Mouse (Mus musculus) CH12.LX (cell line): ENCODE data around the gene Hist1h2ag. TPM values are rescaled to one million over a fixed set of nuclear protein-coding genes. Genes with fewer than 3 reads are reported as not detected.

Source experiments
- DNase-seq: peaks from one replicate; pipeline ENCODE4 v3.0.0-alpha.2; 2013; ENCODE audit errors: extremely low read depth
- H3K27ac ChIP-seq: 2 replicates; pipeline ENCODE4 v1.5.1; 2012; ENCODE audit warnings: low read depth, mild to moderate bottlenecking, control low read depth, moderate library complexity; ENCODE audit not compliant: insufficient read depth
- H3K27me3 ChIP-seq: replicated peaks from 2 replicates; pipeline ENCODE3; 2012; ENCODE audit warnings: inconsistent platforms
- H3K36me3 ChIP-seq, 2 experiments: replicated peaks in 1 of 2; 2 replicates each; pipeline versions ENCODE3 to v1.6.1; 2012; ENCODE audit warnings: inconsistent platforms in 1 of 2, low read length in 1 of 2, mild to moderate bottlenecking in 1 of 2, mixed read lengths in 1 of 2, moderate library complexity in 1 of 2; ENCODE audit not compliant: control insufficient read depth in 1 of 2, insufficient read depth in 1 of 2
- H3K4me1 ChIP-seq, 2 experiments: 2 replicates each; pipeline ENCODE4 v1.6.1; 2012; ENCODE audit warnings: inconsistent platforms in 1 of 2, moderate library complexity in 1 of 2; ENCODE audit not compliant: insufficient read depth in 2 of 2, control insufficient read depth in 1 of 2
- H3K4me2 ChIP-seq: 2 replicates; pipeline ENCODE4 v1.6.1; 2012; ENCODE audit warnings: low read depth, mild to moderate bottlenecking, control low read depth; ENCODE audit not compliant: poor library complexity, insufficient read depth, severe bottlenecking
- H3K4me3 ChIP-seq, 3 experiments: fragments of 150-350 bp in 1 of 3; sonication (generic) in 1 of 3; replicated peaks in 1 of 3; 2 replicates each; pipeline versions ENCODE3 to v1.5.1; 2011 to 2012; ENCODE audit warnings: low read depth in 2 of 3, low read length in 2 of 3, mild to moderate bottlenecking in 2 of 3, moderate library complexity in 2 of 3, control low read depth in 1 of 3, improper control_type of control experiment in 1 of 3, inconsistent platforms in 1 of 3, mixed read lengths in 1 of 3; ENCODE audit not compliant: poor library complexity in 1 of 3
- H3K79me2 ChIP-seq: replicated peaks from 2 replicates; pipeline ENCODE4 v1.6.1; 2012; ENCODE audit warnings: mild to moderate bottlenecking, moderate library complexity; ENCODE audit not compliant: control insufficient read depth, poor library complexity, insufficient read depth, severe bottlenecking; ENCODE audit errors: extremely low read depth
- H3K9ac ChIP-seq: 2 replicates; pipeline ENCODE4 v1.6.1; 2012; ENCODE audit warnings: low read depth, mild to moderate bottlenecking, control low read depth, moderate library complexity; ENCODE audit not compliant: insufficient read depth
- H3K9me3 ChIP-seq: replicated peaks from 2 replicates; pipeline ENCODE3; 2012; ENCODE audit warnings: low read length, inconsistent platforms, mixed read lengths
- BHLHE40 ChIP-seq: IDR thresholded peaks from 2 replicates; pipeline ENCODE4 v1.6.1; 2011; ENCODE audit warnings: mild to moderate bottlenecking, low read depth, low read length, improper control_type of control experiment
- CTCF ChIP-seq, 2 experiments: IDR thresholded peaks in 1 of 2; conservative IDR thresholded peaks in 1 of 2; 2 replicates each; pipeline ENCODE4 v1.5.1; 2011 to 2012; ENCODE audit warnings: low read depth in 2 of 2, low read length in 2 of 2, improper control_type of control experiment in 1 of 2, inconsistent platforms in 1 of 2, mild to moderate bottlenecking in 1 of 2, moderate library complexity in 1 of 2
- E2F4 ChIP-seq: IDR thresholded peaks from 2 replicates; pipeline ENCODE4 v1.6.1; 2011; ENCODE audit warnings: low read depth, low read length, improper control_type of control experiment; ENCODE audit not compliant: insufficient replicate concordance
- ELF1 ChIP-seq: IDR thresholded peaks from 2 replicates; pipeline ENCODE4 v1.6.1; 2014; ENCODE audit warnings: low read depth, mild to moderate bottlenecking, inconsistent platforms, low read length, improper control_type of control experiment
- EP300 ChIP-seq: IDR thresholded peaks from 2 replicates; pipeline ENCODE4 v1.6.1; 2011; ENCODE audit warnings: low read length, improper control_type of control experiment
- ETS1 ChIP-seq: conservative IDR thresholded peaks from 2 replicates; pipeline ENCODE4 v1.6.1; 2012; ENCODE audit warnings: low read depth, mild to moderate bottlenecking, inconsistent platforms, low read length, improper control_type of control experiment, moderate library complexity
- GABPA ChIP-seq: IDR thresholded peaks from 2 replicates; pipeline ENCODE4 v1.6.1; 2012; ENCODE audit warnings: low read depth, low read length, improper control_type of control experiment, inconsistent platforms; ENCODE audit not compliant: insufficient replicate concordance
- JUND ChIP-seq: conservative IDR thresholded peaks from 2 replicates; pipeline ENCODE4 v1.6.1; 2011; ENCODE audit warnings: low read depth, low read length, improper control_type of control experiment
- MAZ ChIP-seq: IDR thresholded peaks from 2 replicates; pipeline ENCODE4 v1.6.1; 2012; ENCODE audit warnings: low read depth, mild to moderate bottlenecking, inconsistent platforms, low read length, improper control_type of control experiment, moderate library complexity
- MXI1 ChIP-seq: IDR thresholded peaks from 2 replicates; pipeline ENCODE4 v1.6.1; 2011; ENCODE audit warnings: mild to moderate bottlenecking, low read depth, low read length, improper control_type of control experiment
- NRF1 ChIP-seq: IDR thresholded peaks from 2 replicates; pipeline ENCODE4 v1.6.1; 2014; ENCODE audit warnings: low read depth, mild to moderate bottlenecking, inconsistent platforms, low read length, improper control_type of control experiment, moderate library complexity
- PAX5 ChIP-seq: IDR thresholded peaks from 2 replicates; pipeline ENCODE4 v1.6.1; 2012; ENCODE audit warnings: low read length, inconsistent platforms, mixed read lengths
- POLR2A ChIP-seq: IDR thresholded peaks from 2 replicates; pipeline ENCODE4 v1.6.1; 2011; ENCODE audit warnings: low read depth, mild to moderate bottlenecking, improper control_type of control experiment, low read length
- POLR2AphosphoS2 ChIP-seq: IDR thresholded peaks from 2 replicates; pipeline ENCODE4 v1.6.1; 2011; ENCODE audit warnings: low read depth, low read length, improper control_type of control experiment
- SIN3A ChIP-seq: IDR thresholded peaks from 2 replicates; pipeline ENCODE4 v1.6.1; 2012; ENCODE audit warnings: low read length, improper control_type of control experiment, inconsistent platforms
- SMC3 ChIP-seq: IDR thresholded peaks from 2 replicates; pipeline ENCODE4 v1.6.1; 2011; ENCODE audit warnings: low read depth, low read length, improper control_type of control experiment
- TBP ChIP-seq: conservative IDR thresholded peaks from 2 replicates; pipeline ENCODE4 v1.6.1; 2011; ENCODE audit warnings: low read depth, low read length, improper control_type of control experiment
- UBTF ChIP-seq: IDR thresholded peaks from 2 replicates; pipeline ENCODE4 v1.6.1; 2012; ENCODE audit warnings: low read depth, mild to moderate bottlenecking, inconsistent platforms, low read length, improper control_type of control experiment, moderate library complexity
- USF1 ChIP-seq: IDR thresholded peaks from 2 replicates; pipeline ENCODE4 v1.6.1; 2014; ENCODE audit warnings: low read depth, mild to moderate bottlenecking, inconsistent platforms, low read length, improper control_type of control experiment
- USF2 ChIP-seq: conservative IDR thresholded peaks from 2 replicates; pipeline ENCODE4 v1.6.1; 2011; ENCODE audit warnings: low read depth, low read length, improper control_type of control experiment
- ZC3H11A ChIP-seq: IDR thresholded peaks from 2 replicates; pipeline ENCODE4 v1.6.1; 2012; ENCODE audit warnings: low read depth, mild to moderate bottlenecking, inconsistent platforms, low read length, improper control_type of control experiment
- ZKSCAN1 ChIP-seq: IDR thresholded peaks from 2 replicates; pipeline ENCODE4 v1.6.1; 2012; ENCODE audit warnings: low read depth, inconsistent platforms, low read length, improper control_type of control experiment, borderline replicate concordance
- ZNF384 ChIP-seq: IDR thresholded peaks from 2 replicates; pipeline ENCODE4 v1.6.1; 2012; ENCODE audit warnings: low read depth, low read length, improper control_type of control experiment, inconsistent platforms
- dilution Hi-C: fragments of 300-500 bp; cut with MboI; formaldehyde crosslinking; loops from 2 replicates; pipeline ENCODE4 v1.14.3; 2020; ENCODE audit warnings: low sequenced_read_pairs; ENCODE audit not compliant: extremely low pct_unique_long_range_greater_than_20kb, extremely low pct_ligation_motif_present
- in situ Hi-C: fragments of 300-500 bp; cut with MboI; formaldehyde crosslinking; loops from 3 replicates; pipeline ENCODE4 v1.14.3; 2019; ENCODE audit warnings: low sequenced_read_pairs, low pct_ligation_motif_present, low pct_unique_long_range_greater_than_20kb, mixed read lengths
- polyA plus RNA-seq: library from polyadenylated mRNA; unstranded; fragments of >175 nt; gene quantifications from 2 replicates; pipeline ENCODE4 v1.2.1, GENCODE M21; 2012; ENCODE audit warnings: low read depth; ENCODE audit not compliant: insufficient read length
- total RNA-seq, 2 experiments: library from RNA; depleted of rRNA; stranded (reverse); fragments of 300-350 nt in 1 of 2; fragments of >200 nt in 1 of 2; gene quantifications; 2 replicates each; pipeline ENCODE4 v1.2.3; 2012 to 2014

Gene Hist1h2ag
- total and polyA plus RNA-seq, 3 experiments, result 7.3 to 576 (median 22.0) TPM

- TF ChIP-seq TBP (peak; percentile 100), SMC3 (no peak), ZNF384 (no peak; the same call in 1 of the 2 replicates), GABPA (no peak), POLR2A (no peak), SIN3A (no peak), PAX5 (no peak), ZKSCAN1 (no peak), USF2 (no peak), USF1 (no peak), NRF1 (peak; percentile 54; the same call in 1 of the 2 replicates), ELF1 (peak; percentile 93), MAZ (no peak), CTCF (conservative IDR thresholded peaks at IDR 0.05 in 1 of 2, IDR thresholded peaks at IDR 0.05 in 1 of 2; ENCODE audit: low read depth in 2 of 2, low read length in 2 of 2) (no peak)
These were observed 48.6 kb downstream of the Hist1h2ag start (continued) for GRCm38 (mm10) chr13:21993957-21994738.

GRCm38 (mm10) chr13:21992550-21992949 is 50.2 kb downstream of the Hist1h2ag start:
- no peak for DNase-seq
- Histone ChIP-seq H3K27me3 (peaks cover 7% of the 10 kb centered on the region), H3K9me3 (peaks cover 8% of the 10 kb centered on the region), H3K4me2 (no peak overlapping the region), H3K9ac (no peak overlapping the region), H3K4me3 (no peak overlapping the region), H3K79me2 (no peaks in the 10 kb centered on the region), H3K36me3 (no peaks in the 10 kb centered on the region), H3K4me1 (peaks cover 3 to 9% of the 10 kb centered on the region in 2 experiments), H3K27ac (no peak overlapping the region)
- TF ChIP-seq POLR2AphosphoS2 (no peak), ETS1 (no peak), UBTF (no peak), USF2 (no peak), EP300 (no peak), ZC3H11A (no peak), MXI1 (no peak), ZNF384 (no peak), BHLHE40 (no peak), CTCF (conservative IDR thresholded peaks at IDR 0.05 in 1 of 2, IDR thresholded peaks at IDR 0.05 in 1 of 2; ENCODE audit: low read depth in 2 of 2, low read length in 2 of 2) (no peak), PAX5 (no peak), ELF1 (no peak), ZKSCAN1 (no peak), E2F4 (no peak), JUND (no peak), MAZ (no peak)
- in situ Hi-C loops (no loop called here), dilution Hi-C loops (no loop called here)

Other genes starting within 250 kb of the Hist1h2ag start
Only the 20 nearest of the 21 such genes appear.
- 1,881 and 2,257 TPM in 2 replicates for gene Hist1h2bq, start 232.7 kb downstream of the Hist1h2ag start, total RNA-seq (2012; rRNA removed)
- 17.1 and 32.4 TPM in 2 replicates for gene Hist1h2bq, start 232.7 kb downstream of the Hist1h2ag start, total RNA-seq (2014; rRNA removed)
- gene Hist1h2bq, start 232.7 kb downstream of the Hist1h2ag start, polyA plus RNA-seq, result 4.1 and 4.3 TPM in 2 replicates
- not detected in 2 replicates for gene Hist1h2ao, start 232.5 kb downstream of the Hist1h2ag start, total RNA-seq (2012; rRNA removed)
- not detected in 2 replicates for gene Hist1h2ao, start 232.5 kb downstream of the Hist1h2ag start, total RNA-seq (2014; rRNA removed)
- 354 and 693 TPM in 2 replicates for gene Hist1h2ao, start 232.5 kb downstream of the Hist1h2ag start, polyA plus RNA-seq
- 18.2 and 20.8 TPM in 2 replicates for gene Hist1h4m, start 231.2 kb downstream of the Hist1h2ag start, total RNA-seq (2012; rRNA removed)
- gene Hist1h4m, start 231.2 kb downstream of the Hist1h2ag start, total RNA-seq (2014; rRNA removed), result 1.6 TPM in 1 of 2 replicates, not detected in the other
- gene Hist1h4m, start 231.2 kb downstream of the Hist1h2ag start, polyA plus RNA-seq, result 0.70 and 12.8 TPM in 2 replicates
- 4,939 and 5,322 TPM in 2 replicates for gene Hist1h4n, start 210.7 kb downstream of the Hist1h2ag start, total RNA-seq (2012; rRNA removed)
- gene Hist1h4n, start 210.7 kb downstream of the Hist1h2ag start, total RNA-seq (2014; rRNA removed), result 90.5 and 152 TPM in 2 replicates
- 6.4 TPM in 1 of 2 replicates, not detected in the other for gene Hist1h4n, start 210.7 kb downstream of the Hist1h2ag start, polyA plus RNA-seq
- gene Hist1h2ap, start 209.4 kb downstream of the Hist1h2ag start, total RNA-seq (2012; rRNA removed), result 2,938 and 2,951 TPM in 2 replicates
- gene Hist1h2ap, start 209.4 kb downstream of the Hist1h2ag start, total RNA-seq (2014; rRNA removed), result 50.8 and 66.8 TPM in 2 replicates
- 383 and 447 TPM in 2 replicates for gene Hist1h2ap, start 209.4 kb downstream of the Hist1h2ag start, polyA plus RNA-seq
- gene Hist1h2br, start 209.2 kb downstream of the Hist1h2ag start, total RNA-seq (2012; rRNA removed), result 1,633 and 2,083 TPM in 2 replicates
- gene Hist1h2br, start 209.2 kb downstream of the Hist1h2ag start, total RNA-seq (2014; rRNA removed), result 9.4 and 19.7 TPM in 2 replicates
- 4.1 and 4.2 TPM in 2 replicates for gene Hist1h2br, start 209.2 kb downstream of the Hist1h2ag start, polyA plus RNA-seq
- 2.3 and 3.1 TPM in 2 replicates for gene Zfp184, start 97.8 kb downstream of the Hist1h2ag start, total RNA-seq (2012; rRNA removed)
- 2.0 and 3.3 TPM in 2 replicates for gene Zfp184, start 97.8 kb downstream of the Hist1h2ag start, total RNA-seq (2014; rRNA removed)
- gene Zfp184, start 97.8 kb downstream of the Hist1h2ag start, polyA plus RNA-seq, result 0.79 and 0.80 TPM in 2 replicates
- not detected in 2 replicates for gene Pom121l2, start 61.8 kb downstream of the Hist1h2ag start, total RNA-seq (2012; rRNA removed)
- not detected in 2 replicates for gene Pom121l2, start 61.8 kb downstream of the Hist1h2ag start, total RNA-seq (2014; rRNA removed)
- not detected in 2 replicates for gene Pom121l2, start 61.8 kb downstream of the Hist1h2ag start, polyA plus RNA-seq
- 0.38 and 0.47 TPM in 2 replicates for gene Prss16, start 33.2 kb downstream of the Hist1h2ag start, total RNA-seq (2012; rRNA removed)
- gene Prss16, start 33.2 kb downstream of the Hist1h2ag start, total RNA-seq (2014; rRNA removed), result 0.69 and 1.4 TPM in 2 replicates
- 0.36 and 0.44 TPM in 2 replicates for gene Prss16, start 33.2 kb downstream of the Hist1h2ag start, polyA plus RNA-seq
- 628 and 652 TPM in 2 replicates for gene Hist1h2ah, start 7.4 kb downstream of the Hist1h2ag start, total RNA-seq (2012; rRNA removed)
- gene Hist1h2ah, start 7.4 kb downstream of the Hist1h2ag start, total RNA-seq (2014; rRNA removed), result 4.9 and 8.1 TPM in 2 replicates
- 2.3 and 4.5 TPM in 2 replicates for gene Hist1h2ah, start 7.4 kb downstream of the Hist1h2ag start, polyA plus RNA-seq
- 2,586 and 2,636 TPM in 2 replicates for gene Hist1h2bk, start 7.1 kb downstream of the Hist1h2ag start, total RNA-seq (2012; rRNA removed)
- gene Hist1h2bk, start 7.1 kb downstream of the Hist1h2ag start, total RNA-seq (2014; rRNA removed), result 38.2 and 47.2 TPM in 2 replicates
- 3.7 and 8.1 TPM in 2 replicates for gene Hist1h2bk, start 7.1 kb downstream of the Hist1h2ag start, polyA plus RNA-seq
- 768 and 812 TPM in 2 replicates for gene Hist1h4i, start 1.6 kb downstream of the Hist1h2ag start, total RNA-seq (2012; rRNA removed)
- 29.9 and 35.7 TPM in 2 replicates for gene Hist1h4i, start 1.6 kb downstream of the Hist1h2ag start, total RNA-seq (2014; rRNA removed)
- 6.4 TPM in 2 replicates for gene Hist1h4i, start 1.6 kb downstream of the Hist1h2ag start, polyA plus RNA-seq
- gene Hist1h2bj, start 270 bp upstream of the Hist1h2ag start, total RNA-seq (2012; rRNA removed), result 1,723 and 1,790 TPM in 2 replicates
- 23.2 and 23.8 TPM in 2 replicates for gene Hist1h2bj, start 270 bp upstream of the Hist1h2ag start, total RNA-seq (2014; rRNA removed)
- gene Hist1h2bj, start 270 bp upstream of the Hist1h2ag start, polyA plus RNA-seq, result 0.72 and 2.5 TPM in 2 replicates
- not detected in 2 replicates for gene Vmn1r188, start 41.5 kb upstream of the Hist1h2ag start, total RNA-seq (2012; rRNA removed)
- not detected in 2 replicates for gene Vmn1r188, start 41.5 kb upstream of the Hist1h2ag start, total RNA-seq (2014; rRNA removed)
- not detected in 2 replicates for gene Vmn1r188, start 41.5 kb upstream of the Hist1h2ag start, polyA plus RNA-seq
- not detected in 2 replicates for gene Vmn1r189, start 62.9 kb upstream of the Hist1h2ag start, total RNA-seq (2012; rRNA removed)
- gene Vmn1r189, start 62.9 kb upstream of the Hist1h2ag start, total RNA-seq (2014; rRNA removed), result not detected in 2 replicates
- gene Vmn1r189, start 62.9 kb upstream of the Hist1h2ag start, polyA plus RNA-seq, result not detected in 2 replicates
- not detected in 2 replicates for gene Vmn1r191, start 141.0 kb upstream of the Hist1h2ag start, total RNA-seq (2012; rRNA removed)
- not detected in 2 replicates for gene Vmn1r191, start 141.0 kb upstream of the Hist1h2ag start, total RNA-seq (2014; rRNA removed)
- not detected in 2 replicates for gene Vmn1r191, start 141.0 kb upstream of the Hist1h2ag start, polyA plus RNA-seq
- not detected in 2 replicates for gene Vmn1r192, start 148.2 kb upstream of the Hist1h2ag start, total RNA-seq (2012; rRNA removed)
- gene Vmn1r192, start 148.2 kb upstream of the Hist1h2ag start, total RNA-seq (2014; rRNA removed), result not detected in 2 replicates
- not detected in 2 replicates for gene Vmn1r192, start 148.2 kb upstream of the Hist1h2ag start, polyA plus RNA-seq
- gene Vmn1r193, start 180.2 kb upstream of the Hist1h2ag start, total RNA-seq (2012; rRNA removed), result not detected in 2 replicates
- not detected in 2 replicates for gene Vmn1r193, start 180.2 kb upstream of the Hist1h2ag start, total RNA-seq (2014; rRNA removed)
- gene Vmn1r193, start 180.2 kb upstream of the Hist1h2ag start, polyA plus RNA-seq, result not detected in 2 replicates
- gene Vmn1r194, start 201.3 kb upstream of the Hist1h2ag start, total RNA-seq (2012; rRNA removed), result not detected in 2 replicates
- not detected in 2 replicates for gene Vmn1r194, start 201.3 kb upstream of the Hist1h2ag start, total RNA-seq (2014; rRNA removed)
- gene Vmn1r194, start 201.3 kb upstream of the Hist1h2ag start, polyA plus RNA-seq, result not detected in 2 replicates
- not detected in 2 replicates for gene Vmn1r195, start 227.6 kb upstream of the Hist1h2ag start, total RNA-seq (2012; rRNA removed)
- not detected in 2 replicates for gene Vmn1r195, start 227.6 kb upstream of the Hist1h2ag start, total RNA-seq (2014; rRNA removed)
- gene Vmn1r195, start 227.6 kb upstream of the Hist1h2ag start, polyA plus RNA-seq, result not detected in 2 replicates